Mouse (Mus musculus) regulatory T cell (primary cell): ENCODE data around the gene C030005K15Rik.
"Not testable (repeated sequence)": the region's sequence is repeated elsewhere in the genome, so short reads cannot be mapped to it uniquely, and the experiment has no call there.

Experiments
- in situ Hi-C: fragments of 300-600 bp; cut with MboI, MseI; formaldehyde crosslinking; loops from one replicate; pipeline ENCODE4 v1.15.1; 2025; ENCODE audit warnings: high pct_unique_total_duplicates

Gene C030005K15Rik

DNA sequence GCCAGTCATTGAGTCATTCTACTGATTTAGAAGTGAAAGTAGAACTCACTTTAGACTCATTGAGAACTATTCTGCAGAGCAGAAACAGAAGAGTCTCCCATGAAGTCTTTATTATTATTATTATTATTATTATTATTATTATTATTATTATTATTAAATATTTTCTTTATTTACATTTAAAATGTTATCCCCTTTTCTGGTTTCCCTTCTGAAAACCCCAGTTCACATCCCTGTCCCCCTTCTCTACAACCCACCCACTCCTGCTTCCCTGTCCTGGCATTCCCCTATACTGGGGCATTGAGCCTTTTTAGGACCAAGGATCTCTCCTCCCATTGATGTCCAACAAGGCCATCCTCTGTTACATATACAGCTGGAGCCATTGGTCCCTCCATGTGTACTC, at the start of gene C030005K15Rik:
TSS of gene C030005K15Rik (minus strand) at position 101 of the 400 bp plus-strand sequence.
- in situ Hi-C loops: not testable (repeated sequence)

DNA sequence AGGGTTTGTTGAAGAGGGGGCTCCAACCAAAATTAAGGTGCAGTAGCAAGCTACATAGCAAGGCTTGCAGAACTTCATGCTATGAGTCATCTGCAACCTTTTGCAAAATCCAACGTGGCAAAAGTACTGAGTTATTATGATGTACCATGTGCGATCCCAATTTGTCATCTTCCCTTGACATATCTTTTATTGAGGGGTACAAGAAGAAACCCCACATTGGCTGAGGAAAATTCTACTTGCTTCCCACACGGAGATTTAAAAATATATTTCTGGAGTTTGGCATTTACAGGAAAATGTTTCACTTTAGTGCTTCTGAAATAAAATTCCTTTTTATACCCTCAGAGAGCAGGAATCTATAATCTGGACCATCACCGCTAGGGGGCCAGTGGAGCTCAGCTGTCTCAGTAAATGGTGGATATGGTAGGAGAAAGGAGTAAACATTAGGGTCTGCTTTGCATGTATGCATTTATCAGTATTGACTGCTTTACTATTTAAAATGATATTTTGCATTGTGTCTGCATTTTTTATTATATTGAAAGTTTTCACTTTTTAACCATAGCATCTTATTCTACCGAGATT, 41.7 kb upstream of the C030005K15Rik start:
- in situ Hi-C loops: loop anchor here (10.0 kb wide), 1 partner anchor 143 kb away; no protein-coding TSS in a partner anchor

DNA sequence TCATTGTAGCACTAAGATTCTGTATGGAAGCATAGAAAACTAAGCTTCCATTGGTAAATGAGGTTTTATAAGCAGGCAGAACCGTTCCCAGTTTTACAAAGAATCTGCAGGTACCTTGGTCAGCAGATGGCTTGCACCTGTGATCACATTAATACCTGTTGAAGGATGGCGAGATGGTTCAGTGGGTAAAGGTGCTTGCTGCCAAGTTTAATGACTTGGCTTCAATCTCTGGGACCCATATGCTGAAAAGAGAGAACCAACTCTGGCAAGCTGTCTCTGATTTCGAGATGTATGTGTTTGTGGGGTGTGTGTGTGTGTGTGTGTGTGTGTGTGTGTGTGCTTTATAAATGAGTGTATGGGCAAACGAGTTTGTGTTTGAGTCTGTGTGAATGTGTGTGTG, 27.3 kb upstream of the C030005K15Rik start:
- in situ Hi-C loops: no loop called here

DNA sequence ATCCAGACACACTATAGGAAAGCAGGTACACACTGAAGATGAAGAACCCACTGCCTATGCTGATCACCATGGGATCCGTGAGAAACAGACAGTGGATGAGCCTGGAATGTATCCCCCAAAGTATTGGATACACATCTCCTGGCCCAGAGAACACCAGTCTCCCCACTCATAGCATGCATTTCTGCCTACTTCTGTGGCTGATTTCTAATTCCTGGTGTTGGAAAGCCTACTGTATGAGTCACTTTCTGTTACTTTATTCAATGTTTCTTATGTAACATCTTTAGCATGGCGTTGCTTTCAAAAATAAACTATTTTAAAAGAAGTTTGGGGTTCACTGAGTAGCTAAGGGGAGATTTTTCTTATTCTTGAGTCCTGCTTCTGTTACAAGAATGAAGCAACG, 20.7 kb upstream of the C030005K15Rik start:
- in situ Hi-C loops: no loop called here

DNA sequence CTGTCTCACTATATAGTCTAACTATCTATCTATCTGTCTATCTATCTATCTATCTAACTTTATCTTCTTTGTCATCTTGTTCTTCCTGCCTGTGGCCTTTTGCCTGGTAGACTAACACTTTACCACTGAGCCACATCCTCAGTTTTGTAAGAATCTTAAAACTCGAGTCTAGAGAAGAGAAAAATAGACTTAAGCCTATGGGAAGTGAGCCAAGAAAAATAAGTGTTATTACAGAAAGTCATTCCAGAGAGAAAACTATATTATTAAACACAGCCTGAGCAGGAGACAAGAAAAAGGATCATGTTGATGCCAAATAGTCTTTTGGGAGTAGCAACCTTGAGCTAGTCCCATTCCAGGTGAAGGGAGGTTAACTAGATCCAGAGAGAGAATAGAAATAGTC, 626 bp downstream of the C030005K15Rik start:
- in situ Hi-C loops: no loop called here

DNA sequence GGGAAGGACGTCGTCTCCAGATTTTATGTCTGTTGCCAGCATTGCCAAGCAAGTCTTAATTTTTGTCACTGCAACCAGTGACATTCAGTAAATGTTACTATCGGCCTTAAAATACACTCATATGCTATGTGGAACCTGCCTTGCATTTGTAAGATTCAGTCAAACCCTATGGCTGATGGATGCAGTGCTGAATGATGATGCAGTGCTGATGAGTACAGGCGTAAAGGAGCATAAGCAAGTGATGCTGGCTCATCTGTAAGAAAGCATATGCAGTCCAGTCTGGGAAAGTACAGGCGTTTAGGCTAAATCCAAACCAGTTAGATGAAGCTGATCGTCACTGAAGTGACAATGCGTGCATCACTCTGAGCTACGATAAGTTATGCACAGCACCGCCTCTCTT, 3.8 kb downstream of the C030005K15Rik start:
- in situ Hi-C loops: loop anchor here (25.0 kb wide), 1 partner anchor 1365 kb away; no protein-coding TSS in a partner anchor

DNA sequence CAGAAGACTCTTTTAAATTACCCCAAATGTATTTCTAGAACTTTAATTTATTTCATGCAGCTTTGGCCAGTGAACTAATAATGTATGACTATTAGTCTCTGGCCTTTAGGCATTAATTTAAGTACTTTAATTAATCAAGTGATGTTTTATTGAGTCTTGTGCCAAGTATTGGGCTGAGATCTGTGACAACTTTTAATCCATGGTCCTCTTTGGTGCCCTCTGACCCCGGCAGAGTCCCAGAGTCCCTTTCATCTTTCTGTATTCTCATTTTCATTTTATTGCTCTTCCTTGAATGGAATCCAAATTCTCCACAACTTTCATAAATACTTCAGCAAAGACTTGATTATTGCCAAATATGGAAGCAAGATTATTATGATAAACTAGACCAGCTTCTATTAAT, 5.9 kb downstream of the C030005K15Rik start:
- in situ Hi-C loops: loop anchor here (25.0 kb wide), 1 partner anchor 1367 kb away; no protein-coding TSS in a partner anchor

DNA sequence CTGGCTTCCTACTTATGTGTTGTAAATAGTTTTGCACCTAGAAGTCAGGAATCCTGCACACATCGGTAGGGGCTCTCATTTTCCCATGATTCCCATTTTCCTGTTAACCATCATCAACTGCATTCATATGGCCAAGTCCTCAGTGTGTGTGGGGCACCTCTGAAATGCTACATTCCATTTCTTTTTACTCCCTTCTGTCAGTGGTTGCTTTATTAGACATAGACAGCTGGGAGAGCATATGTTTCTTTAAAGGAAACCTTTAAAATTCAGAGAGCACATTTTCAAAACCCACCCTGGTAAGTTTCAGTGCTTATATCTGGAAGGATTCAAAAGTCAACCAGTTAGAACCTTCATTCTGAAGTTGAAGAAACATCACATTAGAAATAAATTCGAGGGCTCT, 8.5 kb downstream of the C030005K15Rik start:
- in situ Hi-C loops: loop anchor here (25.0 kb wide), 1 partner anchor 1369 kb away; no protein-coding TSS in a partner anchor

DNA sequence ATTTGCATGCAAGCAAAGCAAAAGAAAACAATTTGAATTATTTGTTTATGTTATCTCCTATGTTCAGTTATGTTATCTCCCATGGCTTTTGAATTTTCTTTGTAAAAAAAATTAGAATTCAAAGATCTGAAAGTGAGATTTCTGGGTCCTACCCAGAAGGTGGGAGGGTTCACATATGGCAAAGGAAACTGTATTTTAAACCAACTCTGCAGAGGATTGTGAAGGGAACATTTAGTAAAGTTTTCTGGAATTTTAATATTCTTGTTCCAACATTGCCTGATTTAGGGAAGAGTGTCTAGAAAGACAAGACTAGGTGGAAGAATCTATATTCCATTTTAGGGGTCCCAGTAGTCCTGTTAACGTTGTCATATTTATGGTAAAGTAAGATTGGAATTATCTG, 9.3 kb downstream of the C030005K15Rik start:
- in situ Hi-C loops: loop anchor here (25.0 kb wide), 1 partner anchor 1370 kb away; no protein-coding TSS in a partner anchor

DNA sequence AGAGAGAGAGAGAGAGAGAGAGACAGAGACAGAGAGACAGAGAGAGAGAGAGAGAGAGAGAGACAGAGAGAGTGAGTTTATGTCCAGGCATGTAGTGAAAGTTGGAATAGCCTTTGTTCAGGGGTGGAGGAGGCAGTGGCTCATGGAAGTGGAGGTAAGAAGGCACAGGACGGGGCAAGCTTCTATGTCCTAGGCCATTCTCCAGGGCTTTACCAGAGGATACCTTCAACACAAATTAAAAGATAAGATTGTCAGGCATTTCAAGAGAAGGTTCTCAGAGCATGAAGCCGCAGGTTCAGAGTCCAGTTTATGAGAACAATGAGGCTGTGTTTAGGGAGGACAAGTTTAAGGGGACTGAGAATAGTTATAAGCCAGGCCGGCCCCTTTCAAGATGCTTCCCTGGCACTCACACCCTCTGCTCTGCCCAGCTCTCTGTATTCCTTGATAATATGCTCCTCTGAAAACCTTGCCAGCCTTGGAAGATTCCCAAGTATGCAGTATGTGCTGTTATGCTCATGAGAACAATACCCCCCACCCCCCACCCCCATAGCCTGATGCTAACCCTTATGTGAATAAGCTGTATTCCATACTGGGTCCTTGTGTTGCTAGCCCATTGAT, 11.2 kb downstream of the C030005K15Rik start:
- in situ Hi-C loops: loop anchor here (25.0 kb wide), 1 partner anchor 1372 kb away; no protein-coding TSS in a partner anchor

DNA sequence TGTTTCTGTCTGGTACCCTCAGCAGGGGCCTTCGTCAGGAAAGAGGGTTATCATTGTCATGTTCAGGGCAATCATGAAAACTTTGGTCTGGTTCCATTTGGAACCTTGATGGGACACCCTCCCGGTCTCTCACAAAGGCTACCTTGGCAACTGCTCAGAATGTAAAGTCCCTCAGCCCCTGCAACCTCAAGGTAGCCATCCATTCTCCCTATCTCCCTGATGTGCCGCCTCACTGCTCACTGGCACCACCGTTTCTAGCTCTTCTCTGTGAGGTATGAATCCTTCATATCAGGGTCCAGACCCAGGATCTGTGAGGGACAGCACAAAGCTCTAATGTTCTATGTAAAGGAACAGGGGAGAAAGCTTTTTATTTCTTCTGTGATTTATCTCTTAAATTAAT, 12.0 kb downstream of the C030005K15Rik start:
- in situ Hi-C loops: loop anchor here (25.0 kb wide), 1 partner anchor 1373 kb away; no protein-coding TSS in a partner anchor

DNA sequence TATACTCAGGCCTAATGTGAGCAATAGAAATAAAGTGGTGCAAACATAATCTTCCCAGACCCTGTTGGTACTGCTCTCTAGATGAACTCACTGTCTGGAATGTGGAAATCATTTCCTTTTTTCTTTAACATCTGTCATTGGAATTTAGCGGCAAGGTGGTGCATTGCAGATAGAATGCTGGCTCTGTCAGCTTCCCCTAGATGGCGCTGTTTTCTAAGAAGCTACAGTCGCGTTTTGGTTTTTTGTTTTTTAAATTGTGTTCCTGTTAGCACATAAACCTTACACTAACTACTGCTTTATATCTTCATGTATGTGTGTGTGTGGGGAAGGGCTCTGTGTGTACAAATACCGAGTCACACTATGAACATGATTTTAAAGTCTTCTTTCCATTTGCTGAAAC, 13.9 kb downstream of the C030005K15Rik start:
- in situ Hi-C loops: loop anchor here (25.0 kb wide), 1 partner anchor 1375 kb away; no protein-coding TSS in a partner anchor

DNA sequence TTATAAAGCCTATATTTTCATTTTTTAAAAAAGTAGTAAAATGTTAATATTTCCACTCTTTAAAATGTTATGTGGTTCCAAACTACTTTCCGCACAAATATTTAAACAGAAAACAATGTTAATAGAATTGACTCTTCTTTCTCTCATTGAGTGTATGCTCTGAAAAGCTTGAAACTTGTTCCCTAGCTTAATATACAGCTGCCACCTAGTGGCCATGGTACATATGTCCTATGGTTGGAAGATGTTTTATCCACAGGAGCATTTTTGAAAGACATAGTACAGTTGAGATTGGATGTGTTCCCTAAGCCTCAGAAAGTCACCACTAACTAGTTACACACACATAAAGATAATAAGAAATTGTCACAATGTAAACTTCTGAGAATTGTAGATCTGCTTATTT, 22.0 kb downstream of the C030005K15Rik start:
- in situ Hi-C loops: loop anchor here (25.0 kb wide), 1 partner anchor 1383 kb away; no protein-coding TSS in a partner anchor

DNA sequence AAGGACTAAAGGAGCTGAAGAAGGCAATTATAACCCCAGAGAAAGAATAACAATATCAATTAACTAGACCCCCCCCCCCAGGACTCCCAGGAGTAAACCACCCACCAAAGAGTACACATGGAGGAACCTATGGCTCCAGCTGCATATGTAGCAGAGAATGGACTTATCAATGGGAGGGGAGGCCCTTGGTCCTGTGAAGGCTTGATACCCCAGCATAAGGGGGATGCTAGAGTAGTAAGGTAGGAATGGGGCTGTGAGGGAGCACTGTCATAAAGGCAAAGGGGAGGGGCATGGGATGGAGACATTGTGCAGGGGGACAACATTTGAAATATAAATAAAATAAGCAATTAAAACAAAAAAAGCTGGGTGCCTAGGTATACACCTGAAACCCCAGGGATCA, 24.2 kb downstream of the C030005K15Rik start:
- in situ Hi-C loops: loop anchor here (25.0 kb wide), 1 partner anchor 1385 kb away; no protein-coding TSS in a partner anchor

DNA sequence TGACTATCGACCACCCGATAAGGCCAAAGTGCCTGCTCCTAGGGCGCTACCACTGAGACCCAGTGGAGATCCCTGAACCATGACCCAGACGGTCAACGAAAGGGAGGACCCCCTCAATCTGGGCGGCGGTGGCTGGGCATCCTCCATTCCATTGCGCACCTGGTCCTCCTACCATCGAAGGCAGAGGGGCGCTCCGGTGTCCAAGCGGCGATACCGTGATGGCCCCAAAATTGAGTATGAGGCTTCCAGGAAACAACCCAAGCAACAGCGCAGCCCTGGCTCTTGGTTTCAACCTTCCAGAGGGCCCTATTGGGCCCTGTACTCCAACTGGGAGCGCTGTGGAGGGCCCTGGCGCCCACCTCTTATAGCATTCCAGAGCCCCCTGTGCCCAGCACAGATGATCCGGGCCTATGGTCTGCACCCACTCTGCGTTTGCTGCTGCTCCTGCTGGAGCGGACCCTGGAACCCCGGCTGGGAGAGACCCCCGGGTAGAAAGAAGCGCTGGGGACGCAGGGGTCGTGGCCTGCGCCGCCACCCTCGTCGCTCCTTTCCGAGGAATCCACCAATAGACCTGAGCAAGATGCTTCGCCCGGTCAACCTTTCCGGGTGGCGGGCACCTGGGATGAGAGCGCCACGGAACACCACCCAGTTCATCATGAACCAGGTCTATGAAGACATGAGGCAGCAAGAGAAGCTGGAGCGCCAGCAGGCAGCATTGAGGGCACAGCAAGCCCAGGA, 33.0 kb downstream of the C030005K15Rik start:
- in situ Hi-C loops: loop anchor here (10.0 to 25.0 kb wide), 2 partner anchors 319 to 1531 kb away; no protein-coding TSS in a partner anchor

DNA sequence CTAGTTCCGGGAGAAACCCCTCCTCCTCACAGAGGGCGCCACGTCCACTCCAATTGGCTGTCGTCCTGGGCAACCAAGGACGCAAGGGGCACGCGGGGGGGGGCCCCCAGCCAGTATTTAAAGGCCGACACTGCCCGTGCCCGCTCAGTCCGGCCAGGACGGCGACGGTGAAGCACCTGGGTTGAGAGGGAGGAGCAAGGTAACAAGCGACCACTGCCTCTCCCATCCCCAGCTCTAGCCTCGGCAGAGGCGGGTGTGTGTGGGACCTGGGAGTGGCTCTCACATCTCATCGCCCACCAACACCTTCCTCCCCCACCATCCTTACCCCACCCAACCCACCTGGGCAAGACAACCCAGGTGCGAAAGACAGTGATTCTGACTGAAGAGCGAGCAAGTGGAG, 33.6 kb downstream of the C030005K15Rik start, which contains the start of gene Ccer1:
TSS of gene Ccer1 (plus strand) at position 147 of the 400 bp plus-strand sequence.
- in situ Hi-C loops: loop anchor here (10.0 to 25.0 kb wide), 2 partner anchors 318 to 1531 kb away; no protein-coding TSS in a partner anchor

DNA sequence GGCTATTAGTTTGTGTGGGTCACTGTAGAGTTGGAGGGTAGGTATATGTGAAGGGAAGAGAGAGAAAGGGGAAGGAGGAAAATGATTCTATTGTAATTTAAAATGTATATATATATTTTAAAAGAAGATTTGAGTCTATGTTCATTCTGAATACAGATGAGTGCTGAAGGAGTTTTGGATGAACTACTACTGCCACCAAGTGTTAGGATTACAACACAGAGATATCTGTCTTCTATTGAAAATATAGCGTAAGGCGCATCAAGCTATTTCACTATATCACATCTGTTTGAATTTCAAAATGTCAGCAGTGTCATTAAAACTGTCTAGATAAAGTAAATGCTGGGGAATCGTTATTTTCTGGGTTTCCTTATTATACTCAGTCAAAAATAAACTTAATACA, 37.1 kb downstream of the C030005K15Rik start:
- in situ Hi-C loops: loop anchor here (25.0 kb wide), 1 partner anchor 1527 kb away; no protein-coding TSS in a partner anchor

DNA sequence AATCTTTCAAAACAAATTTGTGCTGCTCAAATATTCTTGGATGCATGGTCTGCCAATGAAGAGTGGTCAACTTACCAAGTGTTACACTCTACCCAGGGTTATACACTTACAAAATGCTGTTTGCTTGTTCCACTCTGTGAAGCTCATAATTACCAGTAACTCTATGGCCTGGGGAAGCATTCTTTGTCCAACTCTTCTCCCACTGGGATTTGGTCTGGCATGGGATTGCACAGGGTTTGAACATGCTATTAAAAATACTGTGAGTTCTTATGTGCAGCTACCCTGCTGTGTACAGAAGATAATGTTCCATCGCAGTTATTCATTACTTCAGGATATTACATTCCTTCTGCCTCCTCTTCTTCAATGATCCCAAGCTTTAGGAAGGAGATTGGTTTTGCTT, 39.4 kb downstream of the C030005K15Rik start:
- in situ Hi-C loops: loop anchor here (25.0 kb wide), 1 partner anchor 1525 kb away; no protein-coding TSS in a partner anchor

DNA sequence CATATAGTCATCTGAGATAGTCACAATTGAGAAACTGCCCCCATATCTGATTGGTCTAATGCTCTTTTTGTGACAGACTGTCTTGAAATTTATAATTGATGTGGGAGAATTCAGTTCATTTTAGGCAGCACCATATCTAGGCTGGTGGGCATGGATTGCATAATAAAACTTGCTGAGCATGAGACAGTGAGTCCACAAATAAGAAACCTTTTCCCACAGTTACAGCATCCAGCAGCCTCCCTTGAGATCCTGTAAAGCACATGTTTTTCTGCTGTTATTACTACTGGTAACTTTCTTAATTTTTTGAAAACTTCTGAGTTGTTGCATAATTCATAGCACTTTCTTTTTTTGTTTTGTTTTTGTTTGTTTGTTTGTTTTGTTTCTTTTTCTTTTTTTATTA, 43.6 kb downstream of the C030005K15Rik start:
- in situ Hi-C loops: loop anchor here (25.0 kb wide), 1 partner anchor 1521 kb away; no protein-coding TSS in a partner anchor
